Mouse (Mus musculus): Measurements from ENCODE around the gene Pgam2. TPM values are rescaled to one million over a fixed set of nuclear protein-coding genes. Genes with fewer than 3 reads are reported as not detected.

Pgam2 gene
- polyA plus RNA-seq, 1 experiment = 8.0 TPM

GRCm38 (mm10) chr11:5805711-5806110 lies 2.2 kb upstream of the Pgam2 start:
- DNase-seq (ENCODE audit: low read depth) = no peak

DNA sequence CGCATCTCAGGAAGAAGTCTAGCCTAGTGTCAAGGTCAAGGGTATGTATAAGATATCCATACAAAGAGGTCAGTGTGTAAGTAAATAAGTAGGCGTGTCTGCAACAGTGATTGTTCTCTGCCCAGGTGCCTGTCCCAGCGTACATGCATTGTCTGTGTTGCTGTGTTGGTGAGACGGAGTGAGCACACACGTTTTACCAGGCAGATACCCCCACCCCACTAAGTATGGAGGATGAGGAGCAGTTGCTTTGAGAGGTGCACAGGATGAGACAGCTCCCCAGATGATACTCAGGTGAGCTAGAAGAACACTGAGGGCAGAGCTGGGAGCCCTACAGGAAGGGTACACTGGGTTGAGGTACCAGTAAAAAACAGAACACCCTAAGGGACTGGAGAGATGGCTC lies 641 bp upstream of the Pgam2 start:
- DNase-seq (ENCODE audit: low read depth) = no peak

- no peak for DNase-seq (ENCODE audit: low read depth)
These were observed 896 bp downstream of the Pgam2 start for GRCm38 (mm10) chr11:5802457-5803217.

DNA sequence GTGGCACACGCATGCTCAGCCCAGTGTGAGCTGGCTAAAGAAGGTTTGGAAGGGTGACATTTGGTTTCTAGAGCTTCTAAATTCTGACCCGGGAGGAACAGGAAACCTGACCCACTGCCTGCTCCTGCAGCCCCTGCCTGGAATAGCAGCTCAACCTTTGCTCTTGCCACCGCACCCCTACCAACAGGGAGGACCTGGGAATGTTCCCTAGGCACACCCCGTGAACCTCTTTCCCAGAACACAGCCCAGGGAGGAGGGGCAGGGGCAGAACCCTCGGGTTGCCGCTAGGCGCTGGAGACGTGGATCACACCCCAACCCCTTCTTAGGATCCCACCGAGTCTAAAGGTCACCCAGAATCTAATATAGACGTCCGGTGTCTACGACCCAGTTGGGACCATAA lies 1.5 kb downstream of the Pgam2 start:
- no peak for DNase-seq (ENCODE audit: low read depth)

- no peak for DNase-seq (ENCODE audit: low read depth)
These were observed 2.0 kb downstream of the Pgam2 start for GRCm38 (mm10) chr11:5801511-5801910.

DNA sequence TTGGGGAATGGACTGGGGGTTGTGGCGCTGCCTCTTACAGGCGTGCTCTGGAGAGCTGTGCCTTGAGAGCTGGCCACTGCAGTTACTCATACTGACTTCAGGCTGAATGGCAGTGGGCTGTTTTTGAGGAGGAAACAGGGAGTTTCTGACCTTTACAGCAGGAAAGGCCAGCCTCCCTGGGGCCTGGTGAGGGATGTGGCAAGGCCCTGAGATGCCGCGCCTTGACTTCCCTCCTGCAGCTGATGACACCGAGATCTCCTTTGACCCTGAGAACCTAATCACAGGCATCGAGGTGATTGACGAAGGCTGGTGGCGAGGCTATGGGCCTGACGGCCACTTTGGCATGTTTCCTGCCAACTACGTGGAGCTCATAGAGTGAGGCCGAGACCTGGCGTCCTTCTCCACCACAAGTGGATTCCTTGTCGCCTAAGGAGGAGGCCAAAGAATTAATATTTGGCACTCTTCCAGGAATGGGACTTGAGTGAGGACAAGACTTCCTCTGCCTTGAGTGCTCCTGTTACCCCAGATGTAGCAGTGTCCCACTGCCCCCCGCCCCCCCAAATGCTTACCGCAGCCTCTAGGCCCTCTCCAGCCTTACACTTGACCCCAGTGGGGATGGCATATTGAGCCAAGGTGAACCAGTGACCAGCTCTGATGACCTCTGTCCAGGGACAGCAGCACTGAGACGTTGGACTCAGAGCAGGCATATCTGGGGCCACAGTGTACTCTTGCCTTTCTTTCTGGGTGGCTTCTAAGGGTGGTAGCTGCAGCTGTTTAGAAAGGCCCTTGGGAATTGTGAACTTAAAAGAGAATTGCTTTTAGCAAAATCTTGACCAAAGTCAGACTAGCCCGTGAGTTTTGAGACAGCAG lies 3.7 kb downstream of the Pgam2 start:
- no peak for DNase-seq (ENCODE audit: low read depth)

GRCm38 (mm10) chr11:5797928-5798327 lies 5.6 kb downstream of the Pgam2 start:
- no peak for DNase-seq (ENCODE audit: low read depth)

- no peak for DNase-seq (ENCODE audit: low read depth)
These were observed 6.2 kb downstream of the Pgam2 start for GRCm38 (mm10) chr11:5797371-5797770.

GRCm38 (mm10) chr11:5796939-5797338 lies 6.6 kb downstream of the Pgam2 start:
- no peak for DNase-seq (ENCODE audit: low read depth)

DNA sequence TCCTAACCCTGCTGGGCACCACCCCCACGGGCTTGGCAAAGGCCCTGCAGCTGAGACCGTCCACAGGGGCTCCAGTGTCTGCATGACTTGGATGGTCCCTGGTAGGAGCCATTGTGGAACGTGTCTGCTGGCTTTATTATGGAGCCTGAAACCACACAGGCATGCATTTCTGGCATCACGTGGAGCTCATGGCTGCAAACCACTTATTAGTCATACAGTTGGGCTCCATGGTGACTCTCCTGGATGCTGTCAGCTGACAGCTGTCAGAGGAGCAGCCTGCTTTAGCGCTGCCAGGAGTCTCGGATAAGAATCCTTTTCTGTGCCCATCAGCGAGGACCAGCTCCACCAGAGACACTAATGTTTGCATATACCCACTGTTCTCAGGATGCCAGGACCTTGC lies 7.8 kb downstream of the Pgam2 start:
- no peak for DNase-seq (ENCODE audit: low read depth)

DNA sequence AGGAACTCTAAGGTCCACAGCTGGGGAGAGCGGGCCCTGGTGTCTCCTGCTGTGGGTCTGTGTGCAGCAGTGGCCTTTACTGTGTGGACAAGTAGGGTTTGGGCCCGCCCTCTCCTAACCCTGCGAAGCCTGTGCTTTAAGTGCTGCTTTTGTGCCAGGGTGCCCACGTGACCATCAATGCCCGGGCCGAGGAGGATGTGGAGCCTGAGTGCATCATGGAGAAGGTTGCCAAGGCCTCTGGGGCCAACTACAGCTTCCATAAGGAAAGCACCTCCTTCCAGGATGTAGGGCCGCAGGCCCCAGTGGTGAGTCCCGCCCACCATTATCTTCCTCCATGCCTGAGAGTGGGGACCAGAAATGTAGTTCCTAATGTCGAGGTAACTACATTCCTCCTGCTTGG lies 8.2 kb downstream of the Pgam2 start:
- DNase-seq (ENCODE audit: low read depth) = no peak

DNA sequence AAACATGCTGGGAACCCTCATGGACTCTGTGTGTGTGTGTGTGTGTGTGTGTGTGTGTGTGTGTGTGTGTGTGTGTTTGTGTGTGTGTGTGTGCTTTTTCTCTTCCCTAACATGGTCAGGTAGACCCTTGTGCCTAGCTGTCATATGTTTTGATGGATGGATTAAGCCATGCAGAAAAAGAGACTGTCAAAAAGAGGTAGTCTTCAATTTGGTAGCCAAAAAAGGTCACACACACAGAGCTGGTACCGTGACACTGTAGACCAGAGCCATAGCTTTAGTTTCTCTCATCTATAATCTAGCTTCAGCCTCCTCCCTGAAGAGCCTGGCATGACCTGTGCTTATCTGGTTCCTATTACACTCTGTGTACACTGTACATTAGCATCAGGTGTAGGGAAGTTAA lies 13.1 kb downstream of the Pgam2 start:
- DNase-seq (ENCODE audit: low read depth) = no peak

DNA sequence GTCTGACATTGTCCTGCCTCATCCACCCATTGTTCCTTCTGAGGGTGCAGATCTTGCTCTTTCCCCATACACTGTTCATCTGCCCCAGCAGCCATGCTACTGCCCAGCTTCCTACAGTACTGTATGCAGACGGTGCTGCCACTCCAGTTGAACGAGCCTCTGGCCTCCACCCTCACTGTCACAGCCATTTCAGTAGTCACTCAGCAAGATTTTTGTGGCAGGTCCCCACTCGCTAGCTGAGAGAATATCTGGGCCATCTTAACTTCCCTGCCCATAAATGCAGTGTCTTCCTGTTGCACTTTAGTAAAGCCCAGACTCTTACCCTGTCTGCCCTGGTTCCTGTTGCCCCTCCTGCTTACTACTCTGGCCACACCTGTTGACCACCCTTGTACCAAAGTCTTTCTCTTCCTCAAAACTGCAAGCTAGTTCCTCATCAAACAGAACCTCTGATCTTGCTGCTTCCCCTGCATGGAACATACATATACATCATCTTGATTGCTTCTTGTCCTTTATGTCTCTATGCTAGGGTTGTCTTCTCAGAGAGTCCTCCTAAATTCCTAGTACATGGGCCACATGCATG lies 13.7 kb downstream of the Pgam2 start:
- no peak for DNase-seq (ENCODE audit: low read depth)

DNA sequence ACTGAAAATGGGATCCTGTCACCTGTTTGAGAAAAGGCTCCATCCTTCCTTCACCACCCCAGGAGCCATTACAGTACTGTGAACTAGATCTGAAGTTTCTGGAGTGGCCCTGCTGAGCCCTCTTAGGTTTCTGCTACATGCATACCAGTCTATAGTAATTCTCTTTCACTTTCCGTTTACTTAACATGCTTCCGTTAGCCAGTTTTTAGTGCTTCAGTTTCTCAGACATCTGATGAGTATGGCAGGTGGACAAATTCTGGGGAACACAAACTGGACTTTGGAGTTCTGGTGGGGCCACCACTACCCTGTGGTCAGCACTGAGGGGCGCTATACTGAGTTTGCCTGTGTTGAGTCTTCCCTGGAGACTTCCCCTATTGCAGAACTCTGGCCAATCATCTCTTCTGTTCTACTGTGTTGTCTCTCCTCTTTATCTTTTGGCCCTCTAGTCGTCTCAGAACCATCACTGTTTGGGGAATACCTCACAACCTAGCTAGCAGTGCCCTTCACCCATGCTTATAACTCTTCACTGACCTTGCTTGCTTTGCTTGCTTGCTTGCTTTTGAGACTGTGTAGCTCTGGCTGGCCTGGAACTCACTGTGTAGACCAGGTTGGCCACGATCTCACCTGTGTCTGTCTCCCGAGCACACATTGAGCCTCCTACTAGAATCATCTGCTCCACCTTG lies 14.3 kb downstream of the Pgam2 start:
- no peak for DNase-seq (ENCODE audit: low read depth)

DNA sequence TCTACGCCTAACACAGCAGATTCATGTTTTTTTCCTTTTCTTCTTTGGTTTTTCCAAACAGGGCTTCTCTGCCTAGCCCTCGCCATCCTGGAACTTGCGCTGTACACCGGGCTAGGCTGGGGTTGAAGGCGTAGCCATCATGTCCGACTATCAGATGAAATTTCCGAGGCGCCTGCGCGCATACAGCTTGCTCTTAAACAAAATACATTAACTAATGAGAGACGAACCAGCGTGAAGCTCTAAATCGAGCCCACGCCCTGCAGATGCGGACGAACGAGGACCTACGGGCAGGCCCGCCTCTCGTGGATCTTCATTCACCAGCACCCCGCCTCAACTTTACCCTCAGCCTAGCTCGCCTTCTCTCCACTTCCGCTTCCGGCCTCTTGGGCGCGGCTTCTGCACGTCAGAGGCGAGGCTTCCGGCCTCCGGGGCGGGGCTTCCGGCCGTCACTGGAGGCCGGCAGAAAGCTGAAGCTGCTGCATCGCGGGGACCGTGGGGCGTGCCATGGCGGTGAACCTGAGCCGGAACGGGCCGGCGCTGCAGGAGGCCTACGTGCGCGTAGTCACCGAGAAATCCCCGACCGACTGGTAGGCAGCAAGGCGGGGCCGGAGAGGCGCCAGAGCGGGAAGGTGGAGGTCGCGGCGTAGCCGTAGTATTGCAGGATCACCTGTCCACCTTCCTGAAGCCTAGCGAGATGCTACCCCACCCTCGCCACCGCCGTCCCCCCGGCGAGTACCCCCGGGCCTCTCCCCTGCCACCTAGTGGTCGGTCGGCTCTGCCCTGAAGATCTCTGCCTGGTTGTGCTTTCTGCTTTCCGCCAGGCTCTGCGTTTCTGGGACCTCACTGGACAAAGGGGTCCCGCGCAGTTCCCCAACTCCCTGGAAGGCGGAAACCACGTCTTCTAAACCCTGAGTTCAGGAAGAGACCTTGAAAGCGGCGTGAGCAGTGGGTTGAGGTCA lies 15.2 kb downstream of the Pgam2 start, which contains the start of gene Dbnl:
Dbnl (plus strand) TSS at position 433 of the 959 bp plus-strand sequence.
- DNase-seq (ENCODE audit: low read depth) = no peak

- DNase-seq (ENCODE audit: low read depth) = no peak
These were observed 15.9 kb downstream of the Pgam2 start for GRCm38 (mm10) chr11:5787671-5788055.

GRCm38 (mm10) chr11:5785732-5786131 lies 17.8 kb downstream of the Pgam2 start:
- no peak for DNase-seq (ENCODE audit: low read depth)

- no peak for DNase-seq (ENCODE audit: low read depth)
These were observed 21.2 kb downstream of the Pgam2 start for GRCm38 (mm10) chr11:5782199-5782944.

GRCm38 (mm10) chr11:5780035-5780499 lies 23.5 kb downstream of the Pgam2 start:
- DNase-seq (ENCODE audit: low read depth) = no peak

DNA sequence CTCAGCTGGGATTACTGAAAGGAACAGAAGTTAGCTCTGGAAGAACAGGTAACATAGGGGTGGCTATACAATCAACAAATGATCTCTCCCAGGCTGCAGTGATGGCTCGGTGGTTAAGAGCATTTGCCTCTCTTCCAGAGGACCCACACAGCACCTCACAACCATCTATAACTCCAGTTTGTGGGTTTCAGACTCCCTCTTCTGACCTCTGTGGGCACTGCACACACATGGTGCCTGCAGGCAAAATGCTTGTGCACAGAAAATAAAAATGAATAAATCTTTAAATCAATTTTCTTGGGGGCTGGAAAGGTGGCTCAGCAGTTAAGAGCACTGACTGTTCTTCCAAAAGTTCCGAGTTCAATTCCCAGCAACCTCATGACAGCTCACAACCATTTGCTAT lies 25.1 kb downstream of the Pgam2 start:
- no peak for DNase-seq (ENCODE audit: low read depth)
